In genomic region chr3:130902376-130902775, GRCm38 (mm10) we compare ENCODE assay signal across 23 mouse cellular contexts.
"Had no signal": no experiment of that assay in that cellular context is flagged by ENCODE, and none has a peak within 500 bp of the region (broad histone marks: within the 10 kb centered on the region; RNA-seq: fewer than 3 reads in every experiment).

No protein-coding gene starts in this region.

- H3K27me3 ChIP-seq: heart, embryonic 13.5 days; heart, embryonic 15.5 days; hindbrain, embryonic 13.5 days; hindbrain, embryonic 15.5 days; kidney, embryonic 15.5 days had no signal

- DNase-seq: forebrain, postnatal 0 days; gastrocnemius, postnatal 14 days; gastrocnemius, postnatal 36 days; heart, adult 18-20 months; heart, postnatal 14 days; heart, postnatal 36 days; kidney, adult 11 months; kidney, adult 2 months; kidney, adult 9 months; kidney, postnatal 14 days; kidney, postnatal 36 days; layer of hippocampus, adult 9-11 months; layer of hippocampus, postnatal 36 days; left cerebral cortex, postnatal 4 days had no signal

- H3K4me1 ChIP-seq: hindbrain, embryonic 15.5 days had no signal

- H3K9me3 ChIP-seq: heart, embryonic 13.5 days; heart, embryonic 15.5 days; hindbrain, embryonic 13.5 days; hindbrain, embryonic 15.5 days; kidney, embryonic 15.5 days; limb, embryonic 13.5 days; limb, embryonic 15.5 days had no signal

- H3K27ac ChIP-seq: heart, embryonic 15.5 days; hindbrain, embryonic 13.5 days; hindbrain, embryonic 15.5 days; hindbrain, postnatal 0 days; kidney, embryonic 15.5 days; kidney, postnatal 0 days; limb, embryonic 13.5 days; limb, embryonic 15.5 days had no signal

- H3K4me3 ChIP-seq: heart, embryonic 13.5 days; heart, embryonic 15.5 days; hindbrain, embryonic 13.5 days; hindbrain, embryonic 15.5 days; kidney, embryonic 15.5 days; limb, embryonic 13.5 days; limb, embryonic 15.5 days had no signal

- H3K36me3 ChIP-seq: heart, embryonic 13.5 days; heart, embryonic 15.5 days; hindbrain, embryonic 13.5 days; hindbrain, embryonic 15.5 days; kidney, embryonic 15.5 days; limb, embryonic 13.5 days; limb, embryonic 15.5 days had no signal
